Mouse (Mus musculus): ENCODE data around the gene Rnf168. TPM values are rescaled to one million over a fixed set of nuclear protein-coding genes. Genes with fewer than 3 reads are reported as not detected.
"Not testable (repeated sequence)": the region's sequence is repeated elsewhere in the genome, so short reads cannot be mapped to it uniquely, and the experiment has no call there.

The Rnf168 gene
- polyA plus RNA-seq, 1 experiment from 2014 or later = 25.5 TPM

GRCm38 (mm10) chr16:32275830-32276229 is 1.4 kb upstream of the Rnf168 start:
- H3K9me3 ChIP-seq (replicated peaks) = no peaks in the 10 kb centered on the region
- peaks cover 31% of the 10 kb centered on the region for H3K4me1 ChIP-seq
- no peak for ATAC-seq (ENCODE audit: low FRiP score)
- H3K9ac ChIP-seq (replicated peaks) = no peak overlapping the region
- 86% methylated on average over 1 of the region's 1 CpGs for WGBS
- no peak overlapping the region for H3K4me3 ChIP-seq (replicated peaks)
- no peak overlapping the region for H3K27ac ChIP-seq (replicated peaks)
- H3K4me2 ChIP-seq = no peak overlapping the region
- H3K27me3 ChIP-seq (replicated peaks) = no peaks in the 10 kb centered on the region
- H3K36me3 ChIP-seq = no peaks in the 10 kb centered on the region

GRCm38 (mm10) chr16:32278396-32278795 is 1.1 kb downstream of the Rnf168 start:
- Histone ChIP-seq H3K27me3 (replicated peaks) (no peaks in the 10 kb centered on the region), H3K27ac (replicated peaks) (peak overlapping the region; percentile 96), H3K4me2 (peak overlapping the region; percentile 66), H3K4me3 (replicated peaks) (peak overlapping the region; percentile 79), H3K4me1 (peaks cover 39% of the 10 kb centered on the region), H3K9ac (replicated peaks) (peak overlapping the region; percentile 87), H3K36me3 (peaks cover 5% of the 10 kb centered on the region; the same call in 1 of the 2 replicates), H3K9me3 (replicated peaks) (no peaks in the 10 kb centered on the region)
- ATAC-seq (ENCODE audit: low FRiP score) = no peak
- 56% methylated on average over 7 of the region's 7 CpGs for WGBS

DNA sequence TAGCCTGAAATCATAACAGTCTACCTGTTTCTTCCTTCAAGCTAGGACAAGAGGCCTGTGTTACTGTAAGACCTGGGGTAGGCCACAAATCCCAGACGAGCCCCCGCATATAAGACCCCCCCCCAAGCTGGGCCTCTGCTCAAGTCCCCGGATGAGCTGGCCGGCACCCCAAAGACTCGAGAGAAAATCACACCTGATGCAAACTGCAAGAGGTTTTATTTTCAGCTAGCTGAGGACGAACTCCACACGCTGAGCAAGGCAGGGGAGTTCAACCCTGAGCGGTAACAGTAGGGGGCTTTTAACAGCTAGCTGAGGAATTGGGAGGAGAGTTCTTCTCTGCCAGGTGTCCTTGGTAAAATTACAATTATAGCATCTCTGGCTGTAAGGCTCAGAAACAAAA is 3.0 kb downstream of the Rnf168 start:
- WGBS = 83% methylated on average over 8 of the region's 8 CpGs
- no peak for ATAC-seq (ENCODE audit: low FRiP score)
- 0 out of 2 replicates have a peak overlapping the region, but pooled peaks have one; percentile 17 for H3K9ac ChIP-seq (replicated peaks)
- peak overlapping the region; percentile 66 for H3K4me2 ChIP-seq
- H3K27ac ChIP-seq (replicated peaks) = no peak overlapping the region
- no peaks in the 10 kb centered on the region for H3K27me3 ChIP-seq (replicated peaks)
- H3K4me3 ChIP-seq (replicated peaks) = peak overlapping the region; percentile 25
- peaks cover 23% of the 10 kb centered on the region for H3K36me3 ChIP-seq
- H3K4me1 ChIP-seq = peaks cover 39% of the 10 kb centered on the region
- no peaks in the 10 kb centered on the region for H3K9me3 ChIP-seq (replicated peaks)

- H3K27ac ChIP-seq (replicated peaks) = no peak overlapping the region
- peaks cover 38% of the 10 kb centered on the region for H3K36me3 ChIP-seq
- H3K4me2 ChIP-seq = no peak overlapping the region
- ATAC-seq (ENCODE audit: low FRiP score) = no peak
- no peak overlapping the region for H3K9ac ChIP-seq (replicated peaks)
- H3K4me3 ChIP-seq (replicated peaks) = no peak overlapping the region
- no peaks in the 10 kb centered on the region for H3K9me3 ChIP-seq (replicated peaks)
- peaks cover 33% of the 10 kb centered on the region for H3K4me1 ChIP-seq
- no peaks in the 10 kb centered on the region for H3K27me3 ChIP-seq (replicated peaks)
Observed at GRCm38 (mm10) chr16:32282608-32283007, 5.3 kb downstream of the Rnf168 start.

- 93% methylated on average over 4 of the region's 4 CpGs for WGBS
- H3K36me3 ChIP-seq = peaks cover 45% of the 10 kb centered on the region
Observed at GRCm38 (mm10) chr16:32291821-32292220, 14.6 kb downstream of the Rnf168 start.

GRCm38 (mm10) chr16:32299617-32300016 is 22.4 kb downstream of the Rnf168 start:
- not testable (repeated sequence) for H3K4me1 ChIP-seq; H3K9me3 ChIP-seq (replicated peaks); H3K4me2 ChIP-seq; H3K27ac ChIP-seq (replicated peaks); H3K4me3 ChIP-seq (replicated peaks); ATAC-seq (ENCODE audit: low FRiP score); H3K9ac ChIP-seq (replicated peaks); H3K27me3 ChIP-seq (replicated peaks)
- 97% methylated on average over 4 of the region's 4 CpGs for WGBS
- H3K36me3 ChIP-seq = peaks cover 45% of the 10 kb centered on the region

More at GRCm38 (mm10) chr16:32291821-32292220, 14.6 kb downstream of the Rnf168 start:
- Histone ChIP-seq H3K4me2 (no peak overlapping the region), H3K27me3 (replicated peaks) (no peaks in the 10 kb centered on the region), H3K27ac (replicated peaks) (no peak overlapping the region), H3K4me3 (replicated peaks) (no peak overlapping the region), H3K4me1 (no peaks in the 10 kb centered on the region), H3K9ac (replicated peaks) (no peak overlapping the region), H3K9me3 (replicated peaks) (0 out of 2 replicates have a peak, but pooled peaks cover 2% of the 10 kb centered on the region)
- no peak for ATAC-seq (ENCODE audit: low FRiP score)

- Histone ChIP-seq H3K36me3 (peaks cover 23% of the 10 kb centered on the region), H3K4me2 (no peak overlapping the region), H3K27ac (replicated peaks) (no peak overlapping the region), H3K9me3 (replicated peaks) (no peaks in the 10 kb centered on the region), H3K27me3 (replicated peaks) (no peaks in the 10 kb centered on the region), H3K4me3 (replicated peaks) (no peak overlapping the region), H3K9ac (replicated peaks) (no peak overlapping the region), H3K4me1 (no peaks in the 10 kb centered on the region)
- 39% methylated on average over 1 of the region's 1 CpGs for WGBS
- ATAC-seq (ENCODE audit: low FRiP score) = no peak
Observed at GRCm38 (mm10) chr16:32303046-32303445, 25.8 kb downstream of the Rnf168 start.

- no peak overlapping the region for H3K4me3 ChIP-seq (replicated peaks)
- 98% methylated on average over 7 of the region's 7 CpGs for WGBS
- no peak overlapping the region for H3K9ac ChIP-seq (replicated peaks)
- H3K36me3 ChIP-seq = peaks cover 15% of the 10 kb centered on the region
- no peak for ATAC-seq (ENCODE audit: low FRiP score)
- no peak overlapping the region for H3K4me2 ChIP-seq
- no peaks in the 10 kb centered on the region for H3K9me3 ChIP-seq (replicated peaks)
- no peak overlapping the region for H3K27ac ChIP-seq (replicated peaks)
- no peaks in the 10 kb centered on the region for H3K27me3 ChIP-seq (replicated peaks)
- H3K4me1 ChIP-seq = no peaks in the 10 kb centered on the region
Observed at GRCm38 (mm10) chr16:32303886-32304285, 26.6 kb downstream of the Rnf168 start.

GRCm38 (mm10) chr16:32311970-32312369 is 34.7 kb downstream of the Rnf168 start:
- no peak for ATAC-seq (ENCODE audit: low FRiP score)
- Histone ChIP-seq H3K4me3 (replicated peaks) (no peak overlapping the region), H3K9ac (replicated peaks) (no peak overlapping the region), H3K4me2 (no peak overlapping the region), H3K27me3 (replicated peaks) (no peaks in the 10 kb centered on the region), H3K4me1 (no peaks in the 10 kb centered on the region), H3K9me3 (replicated peaks) (no peaks in the 10 kb centered on the region), H3K27ac (replicated peaks) (no peak overlapping the region), H3K36me3 (no peaks in the 10 kb centered on the region)
- WGBS = 75% methylated on average over 4 of the region's 4 CpGs

GRCm38 (mm10) chr16:32312386-32312785 is 35.1 kb downstream of the Rnf168 start:
- 57% methylated on average over 5 of the region's 5 CpGs for WGBS
- Histone ChIP-seq H3K4me3 (replicated peaks) (no peak overlapping the region), H3K36me3 (no peaks in the 10 kb centered on the region), H3K4me1 (no peaks in the 10 kb centered on the region), H3K4me2 (no peak overlapping the region), H3K27ac (replicated peaks) (no peak overlapping the region), H3K9ac (replicated peaks) (no peak overlapping the region), H3K27me3 (replicated peaks) (no peaks in the 10 kb centered on the region), H3K9me3 (replicated peaks) (no peaks in the 10 kb centered on the region)
- no peak for ATAC-seq (ENCODE audit: low FRiP score)

- no peak overlapping the region for H3K9ac ChIP-seq (replicated peaks)
- H3K4me1 ChIP-seq = no peaks in the 10 kb centered on the region
- H3K4me3 ChIP-seq (replicated peaks) = no peak overlapping the region
- ATAC-seq (ENCODE audit: low FRiP score) = no peak
- no peaks in the 10 kb centered on the region for H3K36me3 ChIP-seq
- no peaks in the 10 kb centered on the region for H3K9me3 ChIP-seq (replicated peaks)
- WGBS = 71% methylated on average over 4 of the region's 4 CpGs
- H3K27ac ChIP-seq (replicated peaks) = no peak overlapping the region
- no peaks in the 10 kb centered on the region for H3K27me3 ChIP-seq (replicated peaks)
- no peak overlapping the region for H3K4me2 ChIP-seq
Observed at GRCm38 (mm10) chr16:32312859-32313258, 35.6 kb downstream of the Rnf168 start.

DNA sequence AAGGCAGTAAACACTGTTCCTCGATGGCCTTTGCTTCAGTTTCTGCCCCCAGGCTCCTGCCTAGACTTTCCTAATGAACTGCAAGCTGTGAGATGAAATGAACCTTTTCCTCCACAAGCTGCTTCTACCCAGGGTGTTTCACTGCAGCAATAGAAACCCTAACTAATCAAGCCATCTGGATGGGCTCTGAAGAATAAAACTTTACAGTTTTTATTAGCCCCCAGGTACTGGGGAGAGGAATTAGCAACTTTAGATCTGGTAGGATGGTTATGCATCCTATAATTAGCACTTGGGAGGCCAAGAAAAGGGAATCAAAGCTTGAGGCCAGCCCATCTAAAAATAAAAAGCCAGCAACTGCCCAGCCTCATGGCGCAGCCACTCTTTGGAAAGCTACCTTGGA is 39.3 kb downstream of the Rnf168 start:
- Histone ChIP-seq H3K4me2 (no peak overlapping the region), H3K27me3 (replicated peaks) (no peaks in the 10 kb centered on the region), H3K4me3 (replicated peaks) (no peak overlapping the region), H3K9me3 (replicated peaks) (no peaks in the 10 kb centered on the region), H3K27ac (replicated peaks) (0 out of 2 replicates have a peak overlapping the region, but pooled peaks have one; percentile 11), H3K4me1 (no peaks in the 10 kb centered on the region), H3K36me3 (no peaks in the 10 kb centered on the region), H3K9ac (replicated peaks) (no peak overlapping the region)
- 42% methylated on average over 2 of the region's 2 CpGs for WGBS
- no peak for ATAC-seq (ENCODE audit: low FRiP score)

- 37% methylated on average over 7 of the region's 7 CpGs for WGBS
- H3K27ac ChIP-seq (replicated peaks) = no peak overlapping the region
- no peaks in the 10 kb centered on the region for H3K4me1 ChIP-seq
- H3K27me3 ChIP-seq (replicated peaks) = no peaks in the 10 kb centered on the region
- no peak overlapping the region for H3K4me2 ChIP-seq
- no peak overlapping the region for H3K9ac ChIP-seq (replicated peaks)
- no peaks in the 10 kb centered on the region for H3K9me3 ChIP-seq (replicated peaks)
- no peak for ATAC-seq (ENCODE audit: low FRiP score)
- no peak overlapping the region for H3K4me3 ChIP-seq (replicated peaks)
- H3K36me3 ChIP-seq = no peaks in the 10 kb centered on the region
Observed at GRCm38 (mm10) chr16:32323953-32324352, 46.7 kb downstream of the Rnf168 start.

Data from neural tube, embryonic 15.5 days (tissue).